Mouse (Mus musculus): Measurements from ENCODE around the gene Ercc6. TPM values are rescaled to one million over a fixed set of nuclear protein-coding genes. Genes with fewer than 3 reads are reported as not detected.

Ercc6 gene
- polyA plus RNA-seq, 1 experiment = 8.9 TPM

Other genes starting within 250 kb of the Ercc6 start
- gene Ogdhl, start 191.5 kb upstream of the Ercc6 start, polyA plus RNA-seq (2012; rRNA removed) = 9.3 and 11.7 TPM in 2 replicates
- gene 1700024G13Rik, start 125.1 kb upstream of the Ercc6 start, polyA plus RNA-seq (2012; rRNA removed) = 1.2 and 2.8 TPM in 2 replicates
- not detected in 2 replicates for gene Slc18a3, start 48.7 kb upstream of the Ercc6 start, polyA plus RNA-seq (2012; rRNA removed)
- not detected in 2 replicates for gene Chat, start 47.5 kb upstream of the Ercc6 start, polyA plus RNA-seq (2012; rRNA removed)
- gene Prrxl1, start 85.9 kb downstream of the Ercc6 start, polyA plus RNA-seq (2012; rRNA removed) = not detected in 2 replicates
- gene 3425401B19Rik, start 171.8 kb downstream of the Ercc6 start, polyA plus RNA-seq (2012; rRNA removed) = 0.30 and 0.35 TPM in 2 replicates